Mouse (Mus musculus) CD4-positive, CD25-positive, alpha-beta regulatory T cell, adult 4 months (primary cell): ENCODE results near the gene 5330417C22Rik. TPM values are rescaled to one million over a fixed set of nuclear protein-coding genes. Genes with fewer than 3 reads are reported as not detected.
"Not testable (repeated sequence)": the region's sequence is repeated elsewhere in the genome, so short reads cannot be mapped to it uniquely, and the experiment has no call there.

ENCODE experiments used
- ATAC-seq: one replicate; pipeline ENCODE4 v1.8.0; 2017
- polyA plus RNA-seq, 2 experiments: library from polyadenylated mRNA; unstranded; fragments of 100-300 nt; shearing (Covaris generic); gene quantifications; one replicate each; pipeline ENCODE4 v1.2.1; 2017

Gene 5330417C22Rik
- polyA plus RNA-seq, 2 experiments from 2014 or later = 0.66 to 1.1 TPM

DNA sequence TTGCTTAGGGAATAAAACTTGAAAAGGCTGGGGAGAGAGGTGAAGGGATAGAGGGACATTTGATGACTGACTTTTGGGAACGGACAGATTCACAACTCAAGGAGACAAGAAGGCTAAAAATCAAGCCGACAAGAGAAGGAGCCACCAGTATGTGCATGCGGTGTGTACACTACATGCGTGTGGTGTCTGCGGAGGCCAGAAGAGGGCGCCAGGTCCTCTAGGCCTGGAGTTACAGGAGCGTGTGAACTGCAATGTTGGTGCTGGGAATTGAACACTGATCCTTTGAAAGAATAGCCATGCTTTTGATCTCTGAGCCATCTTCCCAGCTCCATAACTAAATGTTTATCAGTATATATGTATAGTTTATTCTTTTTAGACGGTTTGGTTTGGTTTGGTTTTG is 7.8 kb downstream of the 5330417C22Rik start:
- ATAC-seq = no peak

DNA sequence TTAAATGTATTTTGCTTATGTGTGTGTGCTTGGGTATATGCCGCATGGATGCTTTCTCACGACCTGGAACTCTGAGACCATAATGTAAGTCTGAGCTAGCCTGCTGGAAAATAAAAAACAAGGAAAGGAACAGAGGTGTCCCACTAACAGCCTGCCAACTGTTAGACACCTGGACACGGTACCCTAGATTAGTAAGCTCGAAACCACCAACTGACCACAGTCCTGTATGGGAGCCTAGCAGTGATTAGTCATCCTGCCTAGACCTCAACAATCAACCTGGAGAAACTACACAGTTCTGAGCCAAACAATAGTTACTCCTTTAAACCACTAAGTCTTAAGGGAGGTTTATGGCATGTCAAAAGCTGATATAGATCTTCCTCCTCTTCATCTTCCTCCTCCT is 12.9 kb downstream of the 5330417C22Rik start:
- no peak for ATAC-seq

DNA sequence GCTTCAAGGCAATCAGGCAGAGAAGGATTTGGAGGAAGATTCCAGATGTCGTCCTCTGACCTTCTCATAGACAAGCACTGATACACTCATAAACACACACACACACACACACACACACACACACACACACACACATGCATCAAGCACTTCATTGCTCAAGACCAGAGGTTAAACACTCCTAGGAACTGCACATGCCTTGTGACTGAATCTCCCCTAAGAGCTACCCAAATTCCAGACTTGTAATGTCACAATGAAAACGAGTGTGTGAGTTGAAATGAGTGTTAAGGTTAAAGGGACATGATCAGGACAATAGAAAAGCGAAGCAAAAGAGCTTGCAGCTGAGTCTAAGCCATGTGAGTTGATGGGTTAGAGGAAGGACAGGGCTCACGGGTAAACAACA is 18.1 kb downstream of the 5330417C22Rik start:
- ATAC-seq = no peak

DNA sequence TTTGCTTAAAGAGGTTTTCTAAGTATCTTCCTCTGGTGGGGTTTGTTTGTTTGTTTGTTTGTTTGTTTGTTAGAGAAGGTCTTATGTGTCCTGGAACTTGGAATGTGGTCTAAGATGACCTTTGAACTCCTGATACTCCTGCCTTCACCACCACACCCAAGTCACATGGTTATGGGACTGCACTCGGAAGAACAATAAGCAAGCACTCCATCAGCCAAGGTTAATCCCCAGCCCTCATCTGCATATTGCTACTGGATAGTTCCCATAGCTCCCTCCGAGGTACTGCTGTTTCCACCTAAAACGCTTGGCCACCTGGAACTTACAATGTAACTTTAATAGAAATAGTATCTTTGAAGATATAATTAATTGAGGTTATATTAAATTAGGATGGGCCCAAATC is 22.9 kb downstream of the 5330417C22Rik start:
- no peak for ATAC-seq

DNA sequence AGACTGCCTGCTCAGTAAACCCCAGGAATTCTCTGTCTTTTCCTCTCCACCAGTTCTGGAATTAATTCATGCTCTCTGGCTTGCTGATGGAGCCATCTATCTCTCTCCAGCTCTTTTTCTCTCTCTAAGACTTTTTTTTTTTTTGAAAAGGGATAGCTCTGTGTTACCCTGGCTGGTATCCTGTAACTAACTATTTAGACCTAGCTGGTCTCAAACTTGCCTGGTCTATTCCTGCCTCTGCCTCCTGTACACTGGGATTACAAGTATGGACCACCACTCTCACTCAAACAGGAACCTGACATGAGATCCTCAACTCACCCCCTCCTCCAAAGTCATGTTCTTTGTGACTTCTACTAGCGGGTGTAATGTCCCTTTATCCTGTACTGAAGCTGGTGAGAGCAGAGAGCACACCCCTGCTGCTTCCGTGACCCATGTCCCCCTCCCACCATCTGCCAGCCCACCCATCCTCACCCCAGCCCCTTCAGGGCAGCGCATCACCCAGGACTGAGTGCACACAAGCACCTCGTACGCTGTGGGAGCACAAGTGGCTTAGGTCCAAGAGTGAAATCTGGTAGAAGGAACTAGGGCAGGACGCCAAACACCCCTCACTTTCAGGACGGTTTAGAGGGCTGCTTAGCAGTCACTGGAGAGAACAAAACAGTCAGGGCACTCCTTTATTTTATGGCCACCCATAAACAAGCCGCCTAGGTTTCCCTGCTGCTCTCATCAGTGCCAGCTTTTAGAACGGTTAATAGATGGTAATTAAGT is 25.4 kb downstream of the 5330417C22Rik start:
- no peak for ATAC-seq

DNA sequence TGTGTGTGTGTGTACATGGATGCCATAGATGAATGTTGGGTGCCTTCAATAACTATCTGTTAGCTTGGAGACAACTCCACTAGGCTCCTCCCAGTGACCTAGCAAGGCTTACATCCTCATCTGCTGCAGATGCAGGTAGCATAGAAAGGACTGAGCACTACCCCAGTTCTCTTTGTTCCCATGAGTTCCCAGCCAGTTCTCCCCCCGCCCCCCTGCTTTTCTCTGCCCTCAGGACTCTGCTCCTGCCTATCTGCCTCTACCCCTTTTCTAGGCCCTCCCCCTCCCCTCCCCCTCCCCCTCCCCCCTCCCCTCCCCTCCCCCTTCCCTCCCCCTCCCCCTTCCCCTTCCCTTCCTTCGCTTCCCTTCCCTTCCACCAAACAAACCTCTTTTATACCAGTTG is 26.2 kb downstream of the 5330417C22Rik start:
- ATAC-seq = no peak

DNA sequence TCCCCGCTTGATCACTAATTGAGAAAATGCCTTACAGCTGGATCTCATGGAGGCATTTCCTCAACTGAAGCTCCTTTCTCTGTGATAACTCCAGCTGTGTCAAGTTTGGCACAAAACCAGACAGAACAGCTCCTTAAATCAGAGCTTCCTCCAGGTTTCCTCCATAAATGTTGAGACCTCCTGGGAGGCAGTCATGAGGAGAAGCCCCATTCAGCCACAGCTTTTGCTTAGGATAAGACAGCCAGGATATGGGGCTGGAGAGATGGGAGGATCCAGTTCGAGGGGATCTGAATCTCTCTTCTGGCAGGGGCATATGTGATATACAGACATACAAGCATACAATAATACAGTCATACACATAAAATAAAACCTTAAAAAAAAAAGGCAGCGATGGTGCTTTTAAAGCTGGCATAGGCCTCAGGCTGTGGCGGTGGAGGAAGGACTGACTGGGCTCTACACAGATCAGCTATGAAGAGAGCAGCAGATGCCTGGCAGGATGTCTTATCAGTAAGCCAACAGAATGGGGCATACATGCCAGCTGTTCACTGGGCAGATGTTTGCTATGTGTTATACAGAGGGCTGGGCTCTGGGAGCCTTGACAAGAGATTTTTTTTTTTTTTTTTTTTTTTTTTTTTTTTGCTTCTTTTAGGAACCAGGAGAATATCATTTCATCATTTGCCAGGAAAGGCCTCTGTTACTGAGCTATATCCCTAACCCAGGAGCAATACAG is 27.4 kb downstream of the 5330417C22Rik start:
- no peak for ATAC-seq

DNA sequence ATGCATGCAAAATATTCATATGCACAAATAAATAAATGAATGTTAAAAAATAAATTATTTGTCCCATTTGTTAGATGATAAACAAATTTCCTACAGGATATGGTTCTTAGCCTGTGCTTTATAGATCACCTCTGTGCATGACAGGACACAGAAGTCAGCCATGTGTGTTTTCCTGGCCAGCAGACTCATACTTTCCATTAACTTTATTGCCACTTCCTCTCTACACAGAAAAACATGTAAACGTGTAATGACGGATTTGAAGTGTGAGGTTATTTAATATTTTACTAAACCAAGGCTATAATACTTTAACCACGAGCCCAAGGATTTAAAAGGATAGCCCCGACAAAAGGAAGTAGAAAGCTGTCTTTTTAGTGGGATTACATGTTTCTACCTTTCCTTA is 32.4 kb downstream of the 5330417C22Rik start:
- peak; percentile 91 for ATAC-seq

DNA sequence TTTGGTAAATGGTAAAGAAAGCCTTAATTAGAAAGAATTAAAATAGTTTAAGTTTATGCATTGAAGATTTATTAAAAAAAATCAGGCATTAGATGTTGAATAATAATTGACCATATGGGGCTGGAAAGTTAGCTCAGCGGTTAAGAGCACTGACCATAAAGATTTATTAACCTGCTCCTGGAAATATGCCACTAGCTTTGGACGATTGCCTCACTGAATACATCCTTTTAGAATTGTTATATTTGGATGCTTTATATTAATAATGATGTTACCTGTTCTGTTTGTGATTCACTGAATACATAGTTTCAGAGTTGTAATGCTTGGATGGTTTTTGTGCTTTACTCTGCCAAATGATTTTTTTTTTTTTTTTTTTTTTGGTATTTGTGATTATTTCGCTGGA is 34.9 kb downstream of the 5330417C22Rik start:
- not testable (repeated sequence) for ATAC-seq

DNA sequence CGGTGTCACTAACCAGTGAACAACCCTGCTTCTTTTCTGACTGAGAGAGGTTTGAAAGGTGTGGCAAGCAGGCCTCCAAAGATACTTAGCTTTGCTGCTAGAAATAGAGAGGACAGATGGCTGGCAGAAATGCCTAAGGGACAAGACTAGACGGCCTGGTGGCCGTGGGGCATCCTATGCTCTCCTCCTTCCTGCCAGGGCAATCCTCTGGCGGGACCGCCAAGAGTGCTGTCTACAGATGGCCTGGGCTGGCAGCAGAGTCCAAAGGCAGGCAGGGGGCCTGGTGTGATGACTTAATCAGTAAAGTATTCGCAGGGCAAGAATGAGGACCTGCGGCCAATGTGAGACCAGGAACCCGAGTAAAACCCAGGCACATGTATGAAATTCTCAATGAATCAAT is 36.5 kb downstream of the 5330417C22Rik start:
- ATAC-seq = no peak

DNA sequence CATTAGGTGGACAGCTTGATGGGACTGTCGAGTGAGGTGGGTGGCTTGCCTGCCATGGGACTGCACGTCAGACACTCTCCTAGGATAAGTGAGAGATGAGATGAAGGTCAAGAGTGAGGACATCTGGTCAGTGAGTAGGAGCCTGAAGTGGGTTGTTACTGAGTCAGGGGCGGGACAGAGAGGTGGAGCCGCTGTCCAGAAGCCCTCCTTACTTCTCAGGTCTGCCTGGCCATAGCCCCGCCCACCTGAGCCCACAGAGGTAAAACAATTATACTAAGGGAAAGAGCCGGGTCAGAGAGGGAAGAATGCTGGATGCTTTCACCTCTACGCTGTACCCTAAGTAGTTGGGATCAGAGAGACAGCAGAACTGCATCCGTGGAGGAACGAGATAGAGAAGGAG is 38.7 kb downstream of the 5330417C22Rik start:
- no peak for ATAC-seq

DNA sequence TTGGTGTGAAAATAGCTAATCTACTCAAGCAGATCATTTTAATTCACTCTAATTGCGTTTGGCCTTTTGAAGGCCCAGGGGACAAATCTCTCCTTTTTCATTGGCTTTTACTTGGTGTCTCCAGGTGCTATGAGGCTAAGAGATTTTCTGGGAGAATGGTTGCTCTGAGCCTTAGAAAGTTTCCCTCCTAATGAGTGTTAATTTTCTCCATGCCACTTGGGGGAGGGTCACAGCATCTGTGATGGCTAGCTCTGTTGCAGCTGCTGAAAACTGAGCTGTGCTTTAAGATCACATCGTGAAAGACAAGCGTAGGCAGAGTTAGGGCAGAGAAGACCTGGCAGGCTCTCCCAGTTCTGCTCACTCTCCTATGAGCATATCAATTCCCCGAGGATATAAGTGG is 40.9 kb downstream of the 5330417C22Rik start:
- no peak for ATAC-seq

DNA sequence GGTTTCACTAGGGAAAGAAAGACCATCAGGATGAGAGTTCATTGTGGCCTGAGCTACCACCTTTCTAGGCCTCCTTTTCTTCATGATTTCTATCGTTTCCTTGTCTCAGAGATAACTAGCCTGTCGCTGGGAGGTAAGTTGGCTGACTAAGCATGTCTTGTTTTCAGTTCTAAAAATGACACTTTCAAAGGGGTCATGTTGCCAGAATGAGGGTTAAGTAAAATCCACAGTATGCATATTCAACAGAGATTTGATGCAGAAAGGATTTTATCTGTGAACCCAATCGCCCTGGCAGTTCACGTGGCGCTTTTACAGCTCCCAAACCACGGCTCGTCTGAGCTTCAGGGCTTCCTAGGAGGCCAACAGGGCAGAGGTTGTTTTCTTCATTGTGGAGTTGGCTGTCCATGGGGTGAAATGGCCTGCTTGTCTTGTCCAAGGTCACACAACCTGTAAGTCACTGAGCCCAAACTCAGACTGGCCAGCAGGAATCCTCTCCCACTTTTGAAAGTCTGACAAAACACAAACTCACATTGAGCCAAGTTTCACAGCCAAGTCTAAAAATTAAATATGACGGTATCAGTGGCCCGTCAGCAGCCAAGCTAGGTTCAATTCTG is 41.4 kb downstream of the 5330417C22Rik start:
- no peak for ATAC-seq

DNA sequence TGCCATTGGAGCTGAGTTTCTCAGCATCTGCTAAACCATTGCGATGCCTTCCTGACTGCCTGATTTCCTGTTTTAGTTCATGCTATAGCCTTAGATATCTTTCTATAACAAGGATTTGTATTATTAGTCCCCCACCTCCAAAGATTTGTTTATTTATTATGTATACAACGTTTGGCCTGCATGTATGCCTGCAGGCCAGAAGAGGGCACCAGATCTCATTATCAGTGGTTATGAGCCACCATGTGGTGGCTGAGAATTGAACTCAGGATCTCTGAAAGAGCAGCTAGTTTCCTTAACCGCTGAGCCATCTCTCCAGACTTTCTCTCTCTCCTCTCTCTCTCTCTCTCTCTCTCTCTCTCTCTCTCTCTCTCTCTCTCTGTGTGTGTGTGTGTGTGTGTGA is 46.4 kb downstream of the 5330417C22Rik start:
- no peak for ATAC-seq

DNA sequence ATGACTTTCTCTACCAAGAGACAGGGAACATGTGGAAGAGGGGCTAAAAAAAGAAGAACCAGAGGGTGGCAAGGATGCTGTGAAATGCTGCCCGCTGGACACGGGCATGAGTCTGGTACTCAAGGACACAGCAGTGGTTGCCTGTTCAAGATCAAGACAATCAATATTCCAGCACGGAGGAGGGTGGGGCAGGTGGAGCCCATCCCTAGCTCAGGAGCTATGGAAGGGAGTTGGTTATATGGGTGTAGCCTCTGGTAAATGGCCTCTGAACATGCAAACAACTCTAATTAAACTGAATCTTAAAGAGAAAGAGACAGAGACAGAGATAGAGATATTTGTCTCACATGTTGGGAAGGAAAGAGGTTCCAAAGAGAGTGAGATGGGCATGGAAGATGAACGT is 51.6 kb downstream of the 5330417C22Rik start:
- ATAC-seq = no peak

DNA sequence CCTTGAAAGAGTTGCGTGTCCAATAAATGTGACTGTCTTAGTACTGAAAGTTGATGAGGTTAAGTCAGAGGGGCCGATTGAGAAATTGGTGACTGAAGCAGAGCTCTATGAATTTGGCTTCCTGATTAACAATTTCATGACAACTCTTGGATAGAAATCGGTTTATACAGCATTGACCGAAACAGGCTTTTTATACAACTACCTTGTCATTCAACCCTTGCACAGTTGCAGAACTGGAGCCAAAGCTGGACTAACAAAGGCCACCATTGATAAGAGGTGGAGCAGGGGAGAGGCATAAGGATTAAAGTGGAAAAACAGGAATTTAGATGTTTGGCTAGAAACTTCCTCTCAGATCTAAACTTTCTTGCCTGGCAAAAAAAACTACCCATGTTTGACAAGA is 57.5 kb downstream of the 5330417C22Rik start:
- ATAC-seq = no peak

DNA sequence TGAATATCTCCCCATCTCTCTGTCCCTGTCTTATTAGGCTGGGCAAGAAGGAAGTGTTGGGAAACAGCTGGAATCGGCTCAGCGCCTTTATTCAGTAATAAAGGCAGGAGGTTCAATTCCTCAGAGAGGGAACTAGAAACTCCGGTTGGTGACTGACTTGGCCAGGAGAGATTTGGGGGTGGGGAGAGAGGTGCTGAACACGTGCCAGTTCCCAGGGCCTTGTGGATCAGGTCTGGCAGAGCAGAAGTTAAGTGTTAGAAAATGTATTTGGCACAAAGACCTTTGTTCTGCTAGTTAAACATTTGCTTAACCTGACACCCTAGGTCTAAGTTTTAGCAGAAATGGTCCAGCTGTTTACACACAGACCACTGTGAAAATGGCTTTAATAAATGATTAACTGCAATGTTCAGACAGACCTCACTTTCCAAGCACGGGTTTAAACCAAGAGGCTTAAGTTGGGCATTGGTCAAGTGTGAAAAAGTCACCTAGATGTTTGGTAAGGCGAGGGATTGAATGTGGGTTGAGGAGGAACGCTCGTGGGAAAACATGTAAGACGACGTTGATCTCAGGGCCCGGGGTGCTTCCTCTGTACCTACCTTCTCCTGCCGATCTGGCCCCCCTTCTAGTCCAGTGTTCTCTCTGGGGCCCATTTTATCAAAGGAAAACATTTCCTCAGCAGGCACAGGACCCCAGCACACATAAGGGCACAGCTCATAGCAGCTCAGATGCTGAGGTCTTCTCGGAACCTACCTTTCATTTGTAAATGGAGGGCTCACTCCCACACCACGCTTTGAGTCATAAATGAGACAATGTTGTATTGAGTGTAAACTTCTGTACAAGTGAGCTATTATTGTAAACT is 59.3 kb downstream of the 5330417C22Rik start:
- no peak for ATAC-seq

DNA sequence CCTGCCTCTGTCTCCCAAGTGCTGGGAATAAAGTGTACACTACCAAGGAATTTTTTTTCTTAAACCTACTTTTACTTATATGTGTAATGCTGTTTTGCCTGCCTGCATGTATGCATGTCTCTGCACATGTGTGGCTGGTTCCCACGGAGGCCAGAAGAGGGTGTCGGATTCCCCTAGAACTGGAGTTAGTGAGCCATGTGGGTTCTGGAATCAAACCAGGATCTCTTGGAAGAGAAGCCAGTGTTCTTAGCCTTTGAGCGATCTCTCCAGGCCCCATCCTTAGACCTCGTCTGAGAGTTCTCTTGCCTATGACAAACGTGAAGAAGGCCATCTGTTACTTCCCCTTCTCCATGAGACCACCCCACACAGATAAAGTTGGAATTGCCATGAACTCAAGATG is 60.8 kb downstream of the 5330417C22Rik start:
- no peak for ATAC-seq

DNA sequence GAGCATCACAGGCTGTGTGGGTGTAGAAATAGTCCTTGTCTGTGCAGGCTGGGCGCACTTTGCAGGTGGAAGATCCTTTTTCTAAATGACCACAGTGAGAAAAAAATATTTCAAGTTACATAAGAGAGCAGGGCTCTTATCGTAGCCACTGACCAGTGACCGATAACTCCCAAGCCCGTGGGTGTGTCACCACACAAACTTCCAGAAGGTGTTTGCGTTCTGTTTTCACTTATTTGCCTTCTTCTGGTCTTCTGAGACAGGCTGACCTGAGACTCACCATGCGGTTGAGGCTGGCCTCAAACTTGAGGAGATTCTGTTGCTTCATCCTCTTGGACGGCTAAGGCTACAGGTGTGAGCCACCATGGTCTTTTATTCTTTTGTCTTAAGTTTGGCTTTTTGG is 61.4 kb downstream of the 5330417C22Rik start:
- no peak for ATAC-seq

DNA sequence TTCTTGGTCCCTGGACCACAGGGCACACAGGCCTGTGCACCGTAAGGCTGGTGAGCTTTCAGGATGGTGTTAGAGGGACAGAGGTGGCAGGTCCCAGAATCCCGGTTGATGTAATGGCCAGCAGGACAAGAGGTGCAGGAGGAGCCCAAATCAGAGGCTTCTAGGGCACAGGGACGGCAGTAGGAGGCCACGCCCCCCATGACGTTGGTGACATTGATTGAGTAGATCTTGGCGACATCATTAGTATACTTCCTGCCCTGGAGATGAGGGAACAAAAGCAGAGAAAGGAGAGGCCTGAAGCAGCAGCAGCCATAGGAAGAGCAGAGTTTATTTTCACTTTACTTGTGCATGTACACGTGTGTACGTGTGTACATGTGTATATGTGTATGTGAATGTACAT is 68.6 kb downstream of the 5330417C22Rik start:
- ATAC-seq = no peak

DNA sequence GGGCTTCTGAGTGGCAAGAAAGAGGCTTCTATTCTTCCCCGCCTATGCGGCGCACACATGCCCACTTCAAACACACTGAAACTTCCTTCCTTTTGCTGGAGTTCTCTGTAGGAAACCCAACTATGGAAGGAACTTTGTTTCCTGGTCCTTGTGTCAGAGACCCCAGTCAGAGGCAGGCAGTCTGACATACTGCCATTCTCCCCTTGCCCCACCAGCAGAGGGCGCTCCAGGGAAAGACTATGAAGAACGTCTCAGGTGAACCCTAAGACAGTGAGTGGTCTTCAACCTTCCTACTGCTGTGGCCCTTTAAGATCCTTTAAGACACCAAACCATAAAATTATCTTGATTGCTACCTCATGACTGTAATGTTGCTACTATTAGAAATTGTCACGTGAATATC is 69.9 kb downstream of the 5330417C22Rik start:
- no peak for ATAC-seq

DNA sequence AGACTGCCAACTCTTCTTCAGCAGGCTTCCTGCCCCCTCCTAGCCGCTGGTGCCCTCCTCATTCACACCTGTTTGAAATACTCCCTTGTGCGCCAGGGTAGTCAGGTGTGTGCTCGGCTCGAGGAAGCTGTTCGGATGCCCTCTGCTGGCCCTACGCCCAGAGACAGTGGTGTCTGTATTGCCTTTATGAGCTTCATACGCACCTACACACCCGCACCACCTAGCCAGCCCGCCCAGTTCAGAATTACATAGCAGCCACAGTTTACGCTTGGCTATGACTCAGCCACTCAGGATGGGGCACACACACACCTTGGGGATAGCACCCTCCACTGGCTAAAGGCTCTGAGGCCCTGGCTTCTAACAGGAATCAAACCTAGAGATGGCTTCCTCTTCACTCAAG is 77.5 kb downstream of the 5330417C22Rik start:
- ATAC-seq = peak; percentile 90

DNA sequence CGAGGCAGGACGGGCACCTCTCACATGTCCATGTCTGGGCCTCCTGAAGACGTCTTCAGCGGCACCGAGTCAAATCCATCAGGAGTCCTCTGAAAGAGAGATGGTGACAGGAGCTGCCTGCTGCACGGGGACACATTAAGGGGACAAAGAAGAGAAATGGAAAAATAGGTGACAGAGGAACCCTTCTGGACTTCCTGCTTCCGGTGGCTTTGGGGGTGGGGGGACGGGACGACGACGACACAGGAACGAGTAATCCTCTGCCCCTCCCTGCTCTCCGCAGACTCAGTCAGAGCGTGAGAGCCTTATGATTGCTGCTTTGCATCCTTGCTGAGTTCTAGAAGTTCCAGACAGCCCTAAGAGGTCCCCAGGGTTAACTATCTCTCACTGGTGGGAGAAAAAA is 78.0 kb downstream of the 5330417C22Rik start:
- peak; percentile 80 for ATAC-seq
